In genomic region chr2:171734634-171734987, GRCm38 (mm10) we compare ENCODE assay signal across 14 mouse cellular contexts.
DNase-seq lines count a peak whose midpoint lies in the region; ATAC-seq and TF ChIP-seq lines count a peak whose summit lies in the region.
"Had no signal": no experiment of that assay in that cellular context is flagged by ENCODE, and none has a peak within 500 bp of the region (broad histone marks: within the 10 kb centered on the region; RNA-seq: fewer than 3 reads in every experiment).

No protein-coding gene starts in this region.

- peak; percentile 70 for DNase-seq in lung, embryonic 14.5 days
- no peak for DNase-seq in lung, adult 18-20 months
- peak; percentile 96 for DNase-seq in forelimb bud, embryonic 11.5 days (ENCODE audit: low read depth, low spot score)
- peak; percentile 84 for DNase-seq in limb, embryonic 10.5 days (ENCODE audit: low spot score)
- no peak for DNase-seq in adrenal gland, postnatal 36 days
- no peak for DNase-seq in urinary bladder, postnatal 4 days (ENCODE audit: low spot score in 2 of 2)
- DNase-seq: cerebellum, adult 9-10 months; heart, adult 18-20 months; lung, adult 2 months had no signal

- no peaks in the 10 kb centered on the region for H3K9me3 ChIP-seq in lung, embryonic 14.5 days (ENCODE audit: low read depth, low read length)
- no peaks in the 10 kb centered on the region for H3K9me3 ChIP-seq in limb, embryonic 10.5 days (replicated peaks)
- H3K9me3 ChIP-seq in neural tube, embryonic 14.5 days (ENCODE audit: control insufficient read depth, low read length), result no peaks in the 10 kb centered on the region

- WGBS in lung, embryonic 14.5 days, result 33% methylated on average over 4 of the region's 4 CpGs
- WGBS in limb, embryonic 10.5 days, result 29% methylated on average over 4 of the region's 4 CpGs
- 19% methylated on average over 4 of the region's 4 CpGs for WGBS in neural tube, embryonic 14.5 days

- H3K36me3 ChIP-seq in lung, embryonic 14.5 days (ENCODE audit: insufficient read depth), result no peaks in the 10 kb centered on the region
- no peaks in the 10 kb centered on the region for H3K36me3 ChIP-seq in limb, embryonic 10.5 days
- no peaks in the 10 kb centered on the region for H3K36me3 ChIP-seq in neural tube, embryonic 14.5 days (ENCODE audit: control insufficient read depth, insufficient read depth, low read length)

- no peak overlapping the region for H3K9ac ChIP-seq in lung, embryonic 14.5 days
- H3K9ac ChIP-seq in neural tube, embryonic 14.5 days (replicated peaks; ENCODE audit: low read depth, low read length), result no peak overlapping the region

- H3K4me1 ChIP-seq in lung, embryonic 14.5 days (ENCODE audit: insufficient read depth), result no peaks in the 10 kb centered on the region
- peaks cover 58% of the 10 kb centered on the region for H3K4me1 ChIP-seq in limb, embryonic 10.5 days
- H3K4me1 ChIP-seq in neural tube, embryonic 14.5 days (ENCODE audit: control insufficient read depth, insufficient read depth, low read length), result peaks cover 8% of the 10 kb centered on the region; the same call in 1 of the 2 replicates
- H3K4me1 ChIP-seq: megakaryocyte, embryonic 14.5 days had no signal

- peak; percentile 36; the same call in 1 of the 2 replicates for ATAC-seq in lung, embryonic 14.5 days (ENCODE audit: insufficient read depth)
- peak; percentile 14; the same call in 1 of the 2 replicates for ATAC-seq in neural tube, embryonic 14.5 days (ENCODE audit: low read depth)
- no peak for ATAC-seq in frontal cortex, adult (ENCODE audit: low TSS enrichment)
- ATAC-seq: activated CD4-positive, CD25-positive, alpha-beta regulatory T cell, adult 4 months; forebrain, embryonic 16.5 days had no signal

- H3K27me3 ChIP-seq in lung, embryonic 14.5 days (ENCODE audit: insufficient read depth, low read length), result no peaks in the 10 kb centered on the region
- H3K27me3 ChIP-seq in limb, embryonic 10.5 days (ENCODE audit: low read depth, poor library complexity, severe bottlenecking), result peaks cover 31% of the 10 kb centered on the region
- H3K27me3 ChIP-seq in neural tube, embryonic 14.5 days (ENCODE audit: control insufficient read depth, insufficient read depth, low read length), result no peaks in the 10 kb centered on the region
- H3K27me3 ChIP-seq: megakaryocyte, embryonic 14.5 days had no signal

- no peak overlapping the region for H3K27ac ChIP-seq in lung, embryonic 14.5 days (ENCODE audit: low read depth)
- peak overlapping the region; percentile 85 for H3K27ac ChIP-seq in limb, embryonic 10.5 days
- H3K27ac ChIP-seq in neural tube, embryonic 14.5 days (ENCODE audit: low read depth, low read length), result no peak overlapping the region

- H3K4me2 ChIP-seq in lung, embryonic 14.5 days, result no peak overlapping the region
- H3K4me2 ChIP-seq in neural tube, embryonic 14.5 days (ENCODE audit: low read depth, low read length), result no peak overlapping the region

- no peak for TF ChIP-seq CTCF in lung, embryonic 14.5 days (IDR thresholded peaks at IDR 0.05; ENCODE audit: low read depth)

- no peak overlapping the region for H3K4me3 ChIP-seq in lung, embryonic 14.5 days (ENCODE audit: low read depth, low read length)
- H3K4me3 ChIP-seq in limb, embryonic 10.5 days, result 0 out of 2 replicates have a peak overlapping the region, but pooled peaks have one; percentile 31
- no peak overlapping the region for H3K4me3 ChIP-seq in neural tube, embryonic 14.5 days (ENCODE audit: low read depth, low read length)
- H3K4me3 ChIP-seq: megakaryocyte, embryonic 14.5 days had no signal

Comparison
In these comparisons a context has a peak if more than half of its experiments do, and no peak if none do; other contexts are left out.
1. DNase-seq: peak in lung, embryonic 14.5 days (single experiment), forelimb bud, embryonic 11.5 days (single experiment) and limb, embryonic 10.5 days (single experiment); none in lung, adult 18-20 months (0 of 2), adrenal gland, postnatal 36 days (0 of 2) and urinary bladder, postnatal 4 days (0 of 2).